Mouse (Mus musculus): ENCODE data around the gene Dync2h1. TPM values are rescaled to one million over a fixed set of nuclear protein-coding genes. Genes with fewer than 3 reads are reported as not detected.

Dync2h1 gene
- polyA plus RNA-seq, 1 experiment from 2014 or later, result 7.8 TPM

DNA sequence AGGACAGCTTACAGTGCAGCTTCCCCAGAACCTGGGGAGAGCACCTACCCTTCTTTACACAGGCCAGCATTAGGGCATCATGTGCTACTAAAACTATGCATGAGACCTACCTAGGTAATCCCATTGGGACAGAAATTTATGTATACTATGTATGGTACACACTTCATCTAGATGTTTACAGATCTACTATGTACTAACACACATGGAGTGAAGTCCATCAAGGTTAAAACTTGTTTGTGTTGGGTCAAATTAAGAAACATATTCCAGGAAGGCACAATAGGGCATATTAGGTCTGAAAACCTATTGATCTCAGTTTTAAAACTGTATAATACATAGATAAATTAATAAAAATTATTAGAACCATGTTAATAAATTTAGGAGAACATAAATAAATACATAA, 168.6 kb downstream of the Dync2h1 start:
- Histone ChIP-seq H3K4me2 (no peak overlapping the region), H3K27me3 (replicated peaks) (no peaks in the 10 kb centered on the region), H3K27ac (ENCODE audit: poor library complexity, severe bottlenecking) (no peak overlapping the region), H3K4me1 (replicated peaks) (no peaks in the 10 kb centered on the region), H3K9ac (no peak overlapping the region), H3K4me3 (no peak overlapping the region), H3K9me3 (replicated peaks) (no peaks in the 10 kb centered on the region), H3K36me3 (no peaks in the 10 kb centered on the region)
- ATAC-seq (ENCODE audit: insufficient number of reproducible peaks, low FRiP score), result no peak

DNA sequence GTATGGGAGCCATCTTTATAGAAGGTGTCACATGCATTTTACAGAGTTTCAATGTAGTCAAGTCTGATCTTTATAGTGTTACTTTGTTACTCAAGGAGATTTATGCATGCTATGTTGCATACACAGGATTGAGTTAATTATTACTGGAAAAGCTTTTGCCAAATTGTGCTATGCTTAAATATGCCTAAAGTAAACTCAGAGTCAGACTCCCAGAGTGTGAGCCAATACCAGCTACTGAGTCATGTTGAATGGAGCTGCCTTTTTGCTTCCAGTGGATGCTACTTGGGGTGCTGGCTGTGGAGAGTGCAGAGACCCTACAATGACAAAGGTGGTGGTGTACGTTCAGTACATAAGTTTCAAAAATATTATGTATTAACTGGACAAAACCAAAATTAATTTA, 169.5 kb downstream of the Dync2h1 start:
- WGBS, result 81% methylated on average over 1 of the region's 1 CpGs
- H3K9me3 ChIP-seq (replicated peaks), result no peaks in the 10 kb centered on the region
- no peak overlapping the region for H3K4me2 ChIP-seq
- no peaks in the 10 kb centered on the region for H3K4me1 ChIP-seq (replicated peaks)
- no peaks in the 10 kb centered on the region for H3K27me3 ChIP-seq (replicated peaks)
- 0 out of 2 replicates have a peak, but pooled peaks cover 3% of the 10 kb centered on the region for H3K36me3 ChIP-seq
- no peak overlapping the region for H3K9ac ChIP-seq
- no peak overlapping the region for H3K4me3 ChIP-seq
- no peak for ATAC-seq (ENCODE audit: insufficient number of reproducible peaks, low FRiP score)
- no peak overlapping the region for H3K27ac ChIP-seq (ENCODE audit: poor library complexity, severe bottlenecking)

DNA sequence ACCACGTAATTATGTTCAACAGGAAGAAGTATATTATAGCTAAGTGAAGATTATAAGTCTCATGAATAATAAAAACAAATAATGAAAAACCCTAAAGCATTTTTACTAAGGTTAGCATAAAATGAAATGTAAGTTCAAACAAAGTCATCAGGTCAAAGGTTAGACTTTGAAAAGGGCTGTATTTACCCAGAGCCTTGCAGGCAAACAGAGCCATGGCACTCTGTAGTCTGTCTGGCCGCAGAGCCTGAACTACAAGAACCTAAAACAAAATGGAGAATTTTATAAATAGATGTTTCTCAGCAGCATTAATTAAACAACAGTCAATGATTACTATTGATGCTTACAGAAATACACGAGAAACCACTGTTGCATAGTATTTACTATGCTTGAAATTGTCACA, 174.5 kb downstream of the Dync2h1 start:
- WGBS, result 80% methylated on average over 3 of the region's 3 CpGs
- no peak for ATAC-seq (ENCODE audit: insufficient number of reproducible peaks, low FRiP score)
- Histone ChIP-seq H3K4me2 (no peak overlapping the region), H3K9ac (no peak overlapping the region), H3K27me3 (replicated peaks) (no peaks in the 10 kb centered on the region), H3K36me3 (0 out of 2 replicates have a peak, but pooled peaks cover 3% of the 10 kb centered on the region), H3K4me3 (no peak overlapping the region), H3K9me3 (replicated peaks) (no peaks in the 10 kb centered on the region), H3K27ac (ENCODE audit: poor library complexity, severe bottlenecking) (no peak overlapping the region), H3K4me1 (replicated peaks) (no peaks in the 10 kb centered on the region)

DNA sequence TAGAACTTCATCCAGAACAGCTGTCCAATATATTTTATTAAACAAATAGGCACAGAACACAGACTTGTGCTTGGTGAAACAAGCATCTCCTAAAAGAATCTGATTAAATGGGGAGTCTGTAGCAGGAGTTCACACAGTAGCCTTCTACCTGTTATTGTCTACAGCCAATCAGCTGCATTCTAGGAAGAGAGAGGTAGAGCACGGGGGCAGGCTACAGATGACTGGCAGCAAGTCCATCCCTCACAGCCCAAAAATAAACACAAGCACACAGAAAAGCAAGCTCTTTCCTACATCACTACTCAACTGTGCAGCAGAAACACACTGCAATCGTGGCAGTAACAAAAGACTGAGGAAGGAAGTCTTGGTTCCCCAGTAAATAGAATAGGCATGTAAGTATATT, 189.4 kb downstream of the Dync2h1 start:
- Histone ChIP-seq H3K9ac (no peak overlapping the region), H3K4me2 (no peak overlapping the region), H3K9me3 (replicated peaks) (no peaks in the 10 kb centered on the region), H3K36me3 (no peaks in the 10 kb centered on the region), H3K4me3 (no peak overlapping the region), H3K27ac (ENCODE audit: poor library complexity, severe bottlenecking) (no peak overlapping the region), H3K27me3 (replicated peaks) (no peaks in the 10 kb centered on the region), H3K4me1 (replicated peaks) (peaks cover 12% of the 10 kb centered on the region; the same call in 1 of the 2 replicates)
- ATAC-seq (ENCODE audit: insufficient number of reproducible peaks, low FRiP score), result no peak
- 44% methylated on average over 2 of the region's 2 CpGs for WGBS

DNA sequence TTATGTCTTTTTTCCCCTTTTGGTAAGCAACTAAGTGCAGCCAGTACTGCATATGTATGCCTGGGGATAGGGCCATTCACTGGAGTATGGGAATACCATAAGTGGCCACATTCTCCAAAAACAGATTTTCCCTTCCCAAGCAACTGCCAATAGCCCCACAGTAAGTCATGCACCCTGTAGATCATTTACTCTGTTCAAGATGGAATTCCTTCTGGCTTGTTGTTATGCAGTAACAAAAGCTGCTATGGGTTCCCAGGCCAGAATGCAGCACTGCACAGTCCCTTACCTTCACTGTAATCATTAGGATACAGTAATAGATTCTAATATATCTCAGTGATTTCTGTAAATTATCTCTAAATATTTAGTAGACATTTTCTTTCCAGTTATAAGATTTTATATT, 190.0 kb downstream of the Dync2h1 start:
- no peak overlapping the region for H3K4me3 ChIP-seq
- H3K27me3 ChIP-seq (replicated peaks), result no peaks in the 10 kb centered on the region
- H3K9me3 ChIP-seq (replicated peaks), result no peaks in the 10 kb centered on the region
- H3K27ac ChIP-seq (ENCODE audit: poor library complexity, severe bottlenecking), result no peak overlapping the region
- no peak overlapping the region for H3K9ac ChIP-seq
- no peak for ATAC-seq (ENCODE audit: insufficient number of reproducible peaks, low FRiP score)
- no peaks in the 10 kb centered on the region for H3K36me3 ChIP-seq
- H3K4me2 ChIP-seq, result no peak overlapping the region
- peaks cover 12% of the 10 kb centered on the region; the same call in 1 of the 2 replicates for H3K4me1 ChIP-seq (replicated peaks)

DNA sequence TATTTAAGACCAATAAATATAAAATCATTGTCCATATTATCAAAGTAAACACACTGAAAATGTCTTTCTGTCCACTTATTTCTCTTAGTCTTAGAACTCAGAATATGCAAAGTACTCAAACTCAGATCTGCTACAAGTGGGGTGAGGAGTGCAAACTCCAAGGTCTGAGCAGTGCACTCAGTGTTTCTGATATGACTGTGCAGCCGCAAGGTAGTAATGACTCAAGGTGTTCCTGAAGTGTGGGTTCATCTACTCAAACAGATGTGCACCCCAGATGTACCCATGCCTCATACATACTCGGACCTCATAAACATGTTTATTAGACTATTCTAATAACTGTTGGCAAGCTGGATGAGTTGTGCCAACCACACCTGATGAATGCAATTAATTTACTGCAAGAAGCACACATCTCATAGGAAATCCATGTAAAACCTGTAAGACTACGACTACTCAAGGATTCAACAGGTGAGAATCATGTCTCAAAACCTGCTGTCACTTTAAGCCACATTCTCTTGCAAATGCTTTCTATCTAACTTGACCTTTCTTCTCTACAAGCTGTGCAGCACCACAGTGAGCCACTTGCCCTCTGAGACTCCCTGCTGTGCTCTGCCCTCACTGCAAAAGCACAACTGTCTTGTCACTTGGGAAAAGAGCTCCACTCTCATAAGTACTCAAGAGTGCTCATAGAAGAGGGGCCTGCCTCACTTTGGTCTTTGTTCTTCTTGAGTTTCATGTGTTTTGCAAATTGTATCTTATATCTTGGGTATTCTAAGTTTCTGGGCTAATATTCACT, 195.2 kb downstream of the Dync2h1 start:
- no peak overlapping the region for H3K4me2 ChIP-seq
- no peak overlapping the region for H3K9ac ChIP-seq
- H3K36me3 ChIP-seq, result no peaks in the 10 kb centered on the region
- no peaks in the 10 kb centered on the region for H3K9me3 ChIP-seq (replicated peaks)
- H3K27ac ChIP-seq (ENCODE audit: poor library complexity, severe bottlenecking), result no peak overlapping the region
- no peak for ATAC-seq (ENCODE audit: insufficient number of reproducible peaks, low FRiP score)
- H3K4me3 ChIP-seq, result no peak overlapping the region
- H3K4me1 ChIP-seq (replicated peaks), result 0 out of 2 replicates have a peak, but pooled peaks cover 5% of the 10 kb centered on the region
- 79% methylated on average over 3 of the region's 3 CpGs for WGBS
- H3K27me3 ChIP-seq (replicated peaks), result no peaks in the 10 kb centered on the region

DNA sequence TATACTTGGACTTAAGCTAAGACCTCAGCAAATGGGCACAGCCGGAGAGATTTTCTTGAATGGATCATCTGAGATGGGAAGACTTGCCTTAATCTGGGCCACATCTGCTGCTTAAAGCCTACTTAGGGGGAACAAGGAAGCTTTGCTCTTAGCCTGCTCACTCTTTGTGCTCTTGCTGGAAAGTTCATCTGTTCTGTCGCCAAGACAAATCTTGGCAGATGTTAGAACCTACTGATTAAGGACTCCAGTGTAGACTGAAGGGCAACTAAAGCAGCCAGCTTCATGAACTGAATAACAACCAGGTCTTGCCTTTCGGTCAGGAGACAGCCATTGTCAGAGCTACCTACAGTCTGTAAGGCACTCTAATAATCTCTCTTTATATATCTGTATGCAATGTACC, 198.1 kb downstream of the Dync2h1 start:
- Histone ChIP-seq H3K4me3 (no peak overlapping the region), H3K9ac (no peak overlapping the region), H3K9me3 (replicated peaks) (no peaks in the 10 kb centered on the region), H3K36me3 (no peaks in the 10 kb centered on the region), H3K4me2 (no peak overlapping the region), H3K27me3 (replicated peaks) (no peaks in the 10 kb centered on the region), H3K27ac (ENCODE audit: poor library complexity, severe bottlenecking) (no peak overlapping the region), H3K4me1 (replicated peaks) (no peaks in the 10 kb centered on the region)
- ATAC-seq (ENCODE audit: insufficient number of reproducible peaks, low FRiP score), result no peak
- WGBS, result 76% methylated on average over 3 of the region's 3 CpGs

DNA sequence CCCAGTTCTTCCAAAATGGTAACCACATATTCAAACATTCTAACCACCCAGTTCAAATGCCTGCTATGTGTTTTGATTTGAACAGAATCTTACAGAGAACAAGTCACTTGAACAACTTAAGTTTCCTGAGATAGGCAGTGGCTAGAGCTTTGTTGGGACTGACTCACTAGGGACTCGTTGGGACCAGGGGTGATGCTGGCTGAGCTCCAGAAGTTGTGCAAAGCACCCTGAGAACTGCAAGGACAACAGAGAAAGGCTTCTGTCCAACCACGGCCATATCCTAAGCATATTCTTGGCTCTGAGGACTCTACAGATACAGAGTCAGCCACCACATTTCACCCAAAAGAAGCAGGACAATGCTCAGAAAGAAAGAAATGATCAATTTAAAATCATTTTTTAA, 215.1 kb downstream of the Dync2h1 start:
- Histone ChIP-seq H3K9ac (no peak overlapping the region), H3K36me3 (0 out of 2 replicates have a peak, but pooled peaks cover 3% of the 10 kb centered on the region), H3K4me2 (no peak overlapping the region), H3K4me1 (replicated peaks) (no peaks in the 10 kb centered on the region), H3K27me3 (replicated peaks) (no peaks in the 10 kb centered on the region), H3K4me3 (no peak overlapping the region), H3K27ac (ENCODE audit: poor library complexity, severe bottlenecking) (no peak overlapping the region), H3K9me3 (replicated peaks) (no peaks in the 10 kb centered on the region)
- ATAC-seq (ENCODE audit: insufficient number of reproducible peaks, low FRiP score), result no peak
- WGBS, result 63% methylated on average over 2 of the region's 2 CpGs

DNA sequence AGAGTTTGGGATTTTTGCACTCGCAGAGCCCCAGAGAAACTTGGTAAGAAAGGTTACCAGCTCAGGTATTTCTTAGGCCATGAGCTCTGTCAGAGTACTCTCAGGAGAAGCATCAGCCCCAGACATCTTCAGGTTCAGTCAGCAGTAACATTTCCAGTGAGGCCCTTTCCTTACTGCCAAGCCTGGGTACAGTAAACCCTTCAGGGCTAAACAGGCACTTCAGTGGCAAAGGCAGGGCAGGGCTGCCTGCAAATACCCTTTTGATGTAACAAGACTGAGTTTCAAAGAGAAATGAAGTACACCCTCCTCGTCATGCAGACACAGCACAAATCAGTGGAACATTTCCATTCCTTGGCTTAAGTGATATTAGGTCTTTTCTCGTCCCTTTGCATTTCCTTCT, 219.2 kb downstream of the Dync2h1 start:
- Histone ChIP-seq H3K4me2 (no peak overlapping the region), H3K27me3 (replicated peaks) (no peaks in the 10 kb centered on the region), H3K9ac (no peak overlapping the region), H3K27ac (ENCODE audit: poor library complexity, severe bottlenecking) (no peak overlapping the region), H3K9me3 (replicated peaks) (no peaks in the 10 kb centered on the region), H3K36me3 (0 out of 2 replicates have a peak, but pooled peaks cover 6% of the 10 kb centered on the region), H3K4me3 (no peak overlapping the region), H3K4me1 (replicated peaks) (no peaks in the 10 kb centered on the region)
- WGBS, result 82% methylated on average over 3 of the region's 3 CpGs
- ATAC-seq (ENCODE audit: insufficient number of reproducible peaks, low FRiP score), result no peak

DNA sequence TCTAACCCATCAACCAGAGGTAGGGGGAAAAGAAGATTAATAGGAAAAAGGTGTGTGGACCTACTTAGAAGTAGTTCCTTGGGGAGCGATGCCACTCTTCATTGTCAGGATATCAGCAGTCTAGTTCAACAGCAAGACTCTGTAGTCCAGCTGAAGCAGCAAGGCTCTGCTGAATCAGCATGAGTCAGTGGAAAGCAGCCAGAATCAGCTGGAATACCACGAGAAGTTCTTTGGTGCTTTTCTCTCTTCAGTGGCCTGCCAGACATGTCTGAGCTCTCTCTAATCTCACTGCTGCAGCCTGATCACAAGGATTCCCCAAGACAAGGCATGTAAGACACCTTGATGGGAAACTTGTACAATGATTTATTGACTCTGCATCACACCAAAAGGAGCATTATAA, 225.9 kb downstream of the Dync2h1 start:
- no peak overlapping the region for H3K4me2 ChIP-seq
- ATAC-seq (ENCODE audit: insufficient number of reproducible peaks, low FRiP score), result no peak
- 73% methylated on average over 2 of the region's 2 CpGs for WGBS

DNA sequence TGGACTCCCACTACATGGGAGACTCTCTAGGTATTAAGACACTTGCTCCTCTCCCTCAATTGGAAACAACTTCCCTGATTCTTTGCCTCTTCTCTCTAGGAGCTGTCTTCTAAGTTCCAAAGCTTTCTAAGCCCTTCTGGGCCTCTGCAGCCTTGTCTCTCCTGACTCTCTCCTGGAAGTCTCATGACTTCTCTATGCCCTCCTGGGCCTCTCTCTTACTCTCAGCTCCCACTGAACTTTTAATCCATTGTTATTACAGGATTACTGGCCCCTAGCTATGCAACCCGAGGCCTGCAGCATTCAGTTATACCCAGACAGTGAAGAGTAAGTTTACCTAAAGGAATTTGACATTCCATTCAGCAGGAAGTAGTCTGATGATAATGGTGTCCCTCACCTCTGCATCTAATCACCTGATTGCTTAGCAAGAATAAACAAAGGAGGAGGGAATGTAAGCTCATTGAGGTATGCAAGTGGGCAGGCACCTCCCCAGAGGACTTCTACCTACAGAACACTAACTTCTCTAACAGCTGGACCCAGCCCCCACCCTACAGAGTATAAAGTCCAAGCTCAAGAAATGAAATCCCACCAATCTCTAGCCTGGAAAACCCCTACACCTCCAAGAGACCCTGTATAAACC, 256.7 kb downstream of the Dync2h1 start:
- Histone ChIP-seq H3K27me3 (replicated peaks) (no peaks in the 10 kb centered on the region), H3K4me3 (no peak overlapping the region), H3K9me3 (replicated peaks) (0 out of 2 replicates have a peak, but pooled peaks cover 4% of the 10 kb centered on the region), H3K4me2 (no peak overlapping the region), H3K9ac (no peak overlapping the region), H3K36me3 (no peaks in the 10 kb centered on the region), H3K4me1 (replicated peaks) (0 out of 2 replicates have a peak, but pooled peaks cover 3% of the 10 kb centered on the region), H3K27ac (ENCODE audit: poor library complexity, severe bottlenecking) (no peak overlapping the region)
- no peak for ATAC-seq (ENCODE audit: insufficient number of reproducible peaks, low FRiP score)
- 26% methylated on average over 1 of the region's 1 CpGs for WGBS

More for the DNA sequence above, 225.9 kb downstream of the Dync2h1 start:
- Histone ChIP-seq H3K27ac (ENCODE audit: poor library complexity, severe bottlenecking) (no peak overlapping the region), H3K4me1 (replicated peaks) (no peaks in the 10 kb centered on the region), H3K36me3 (no peaks in the 10 kb centered on the region), H3K27me3 (replicated peaks) (no peaks in the 10 kb centered on the region), H3K9ac (no peak overlapping the region), H3K9me3 (replicated peaks) (no peaks in the 10 kb centered on the region), H3K4me3 (no peak overlapping the region)
